Mouse (Mus musculus) embryonic facial prominence, embryonic 10.5 days (tissue): ENCODE measurements around the gene Fes. TPM values are rescaled to one million over a fixed set of nuclear protein-coding genes. Genes with fewer than 3 reads are reported as not detected.

ENCODE experiments used
- DNase-seq: peaks from one replicate; pipeline ENCODE4 v3.0.0-alpha.2; 2017; ENCODE audit warnings: low spot score
- H3K27ac ChIP-seq: fragments of 300-500 bp; sonication (generic); replicated peaks from 2 replicates; pipeline ENCODE4 v1.5.1; 2016; ENCODE audit warnings: mild to moderate bottlenecking
- H3K27me3 ChIP-seq: fragments of 300-500 bp; sonication (generic); replicated peaks from 2 replicates; pipeline ENCODE4 v1.6.1; 2016; ENCODE audit warnings: low read depth, mild to moderate bottlenecking; ENCODE audit not compliant: poor library complexity, severe bottlenecking
- H3K36me3 ChIP-seq: fragments of 300-500 bp; sonication (generic); replicated peaks from 2 replicates; pipeline ENCODE4 v1.6.1; 2016; ENCODE audit warnings: mild to moderate bottlenecking, moderate library complexity
- H3K4me1 ChIP-seq: fragments of 300-500 bp; sonication (generic); 2 replicates; pipeline ENCODE4 v1.6.1; 2016
- H3K4me3 ChIP-seq: fragments of 300-500 bp; sonication (generic); 2 replicates; pipeline ENCODE4 v1.5.1; 2016; ENCODE audit warnings: mild to moderate bottlenecking, moderate library complexity
- H3K9me3 ChIP-seq: fragments of 300-500 bp; sonication (generic); 2 replicates; pipeline ENCODE4 v1.6.1; 2016; ENCODE audit warnings: mild to moderate bottlenecking
- WGBS: fragments of 180-500 bp; shearing (Covaris S2); methylation state at CpG from one replicate; pipeline ENCODE4 v1.1.7; 2016; 5-methylcytosine and 5-hydroxymethylcytosine counted together
- polyA plus RNA-seq: library from polyadenylated mRNA; unstranded; fragments of >200 nt; fragmentation: Nextera tagmentation; extraction: Ambion mirVana; gene quantifications from 2 replicates; pipeline ENCODE4 v1.2.1, GENCODE M21; 2016

Gene Fes
- polyA plus RNA-seq, 1 experiment from 2014 or later = 8.4 TPM

- DNase-seq = peak; percentile 77
- peaks cover 26% of the 10 kb centered on the region for H3K4me1 ChIP-seq
- WGBS = under 1% methylated on average over 31 of the region's 31 CpGs
- peak overlapping the region; percentile 95 for H3K27ac ChIP-seq
- H3K27me3 ChIP-seq = peaks cover 12% of the 10 kb centered on the region; the same call in 1 of the 2 replicates
- peaks cover 36% of the 10 kb centered on the region for H3K36me3 ChIP-seq
- H3K9me3 ChIP-seq = no peaks in the 10 kb centered on the region
- peak overlapping the region; percentile 98 for H3K4me3 ChIP-seq
These were observed 17.1 kb downstream of the Fes start for GRCm38 (mm10) chr7:80370649-80371040.

DNA sequence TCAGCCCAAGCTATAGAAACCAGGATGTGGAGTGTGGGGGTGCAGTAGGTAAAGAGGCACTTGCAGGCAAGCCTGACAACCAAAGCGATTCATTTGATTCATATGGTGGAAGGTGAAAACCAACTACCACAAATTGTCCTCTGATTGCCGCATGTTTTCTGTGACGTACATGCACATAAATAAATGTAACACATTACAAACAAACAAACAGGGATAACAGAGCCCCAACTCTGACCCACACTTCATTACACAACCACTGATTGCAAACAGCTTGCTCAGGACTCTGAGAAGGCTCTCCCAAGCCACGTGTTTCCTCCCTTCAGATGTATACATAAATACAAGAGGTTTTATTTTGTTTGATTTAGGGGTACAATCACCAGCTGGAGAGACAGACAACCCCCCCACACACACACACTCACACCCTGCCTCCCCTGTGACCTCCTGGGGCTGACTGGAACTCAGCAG, 17.7 kb downstream of the Fes start:
- peaks cover 40% of the 10 kb centered on the region for H3K36me3 ChIP-seq
- H3K4me3 ChIP-seq = peak overlapping the region; percentile 98
- DNase-seq = no peak
- peaks cover 24% of the 10 kb centered on the region for H3K4me1 ChIP-seq
- no peaks in the 10 kb centered on the region for H3K9me3 ChIP-seq
- peaks cover 12% of the 10 kb centered on the region; the same call in 1 of the 2 replicates for H3K27me3 ChIP-seq
- 51% methylated on average over 4 of the region's 4 CpGs for WGBS
- peak overlapping the region; percentile 95 for H3K27ac ChIP-seq

DNA sequence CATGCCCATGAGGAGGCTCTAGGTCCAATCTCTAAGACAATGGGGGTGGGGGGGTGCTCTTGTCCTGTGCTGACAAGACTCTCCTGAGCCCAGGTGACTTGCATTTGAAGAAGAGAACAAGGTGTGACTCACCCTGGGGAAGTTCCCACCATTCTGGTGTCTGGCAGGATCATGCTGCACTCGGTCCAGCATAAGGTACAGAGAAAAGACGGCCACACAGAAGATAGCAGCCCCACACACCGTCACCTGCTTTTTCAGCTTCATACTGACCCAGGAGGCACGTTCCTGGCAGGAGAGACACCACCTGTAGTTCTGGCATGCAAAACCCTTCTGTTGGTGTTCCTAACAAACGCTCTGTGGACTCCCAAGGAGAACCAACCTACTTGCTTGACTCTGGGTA, 18.3 kb downstream of the Fes start:
- no peak overlapping the region for H3K27ac ChIP-seq
- H3K4me1 ChIP-seq = peaks cover 24% of the 10 kb centered on the region
- H3K27me3 ChIP-seq = peaks cover 12% of the 10 kb centered on the region; the same call in 1 of the 2 replicates
- H3K9me3 ChIP-seq = no peaks in the 10 kb centered on the region
- peaks cover 46% of the 10 kb centered on the region for H3K36me3 ChIP-seq
- H3K4me3 ChIP-seq = peak overlapping the region; percentile 98
- WGBS = 73% methylated on average over 5 of the region's 5 CpGs
- DNase-seq = no peak

DNA sequence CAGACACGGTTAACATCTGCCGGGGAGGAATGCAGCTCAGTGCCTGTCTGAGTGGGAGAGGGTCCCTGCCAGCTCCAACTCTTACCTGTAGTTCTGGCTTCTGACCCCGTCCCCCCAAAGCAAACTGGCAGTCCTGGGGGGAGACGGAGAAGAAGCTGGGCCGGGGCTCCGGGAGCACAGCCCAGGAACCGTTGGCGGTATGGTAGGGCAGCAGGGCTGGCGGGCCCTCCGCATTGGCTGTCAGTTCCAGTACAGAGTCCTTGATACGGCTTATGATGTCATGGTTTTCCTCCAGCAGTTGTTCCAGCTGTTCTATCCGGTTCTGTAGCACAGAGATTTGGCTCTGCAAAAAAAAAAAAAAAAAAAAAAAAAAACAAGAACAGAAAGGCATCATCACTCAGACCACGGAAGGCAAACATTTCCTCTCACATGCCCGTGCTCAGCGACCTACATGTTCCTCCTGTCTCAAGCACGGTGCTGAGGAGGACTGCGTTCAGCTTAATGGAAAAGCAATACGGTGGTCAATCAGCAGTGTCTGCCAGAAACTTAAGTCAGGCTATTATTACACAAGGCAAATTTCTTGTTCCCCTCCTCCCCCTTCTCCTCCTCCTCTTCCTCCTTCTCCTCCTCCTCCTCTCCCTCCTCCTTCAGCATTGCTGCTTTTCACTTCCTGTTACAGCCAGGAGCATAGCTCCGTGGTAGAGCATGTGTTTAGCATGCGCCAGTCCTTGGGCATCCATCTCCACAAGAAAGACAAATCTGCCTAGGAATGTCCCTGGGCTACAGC, 18.9 kb downstream of the Fes start:
- no peak for DNase-seq
- Histone ChIP-seq H3K36me3 (peaks cover 52% of the 10 kb centered on the region), H3K27ac (no peak overlapping the region), H3K27me3 (peaks cover 9% of the 10 kb centered on the region; the same call in 1 of the 2 replicates), H3K9me3 (no peaks in the 10 kb centered on the region), H3K4me3 (peak overlapping the region; percentile 5; the same call in 1 of the 2 replicates), H3K4me1 (peaks cover 24% of the 10 kb centered on the region)
- WGBS = 86% methylated on average over 20 of the region's 20 CpGs

DNA sequence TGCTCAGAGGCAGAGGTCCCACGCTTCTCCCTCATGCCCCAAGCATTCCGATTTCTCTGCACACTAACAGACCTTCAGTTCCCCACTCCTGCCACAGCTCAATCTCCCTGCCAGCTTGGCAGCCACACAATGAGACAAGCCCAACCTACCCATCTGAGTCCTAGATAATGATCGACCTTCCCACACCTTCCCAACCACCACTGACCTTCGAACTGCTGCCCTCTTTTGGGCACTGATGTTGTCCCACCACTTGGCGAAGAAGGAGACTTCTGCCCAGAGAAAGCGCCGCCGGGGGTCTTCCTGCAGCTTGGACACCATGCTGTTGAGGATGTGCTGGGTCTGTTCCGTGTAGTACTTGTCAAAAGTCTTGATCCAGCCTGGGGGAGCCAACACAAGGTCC, 19.7 kb downstream of the Fes start:
- Histone ChIP-seq H3K9me3 (no peaks in the 10 kb centered on the region), H3K4me3 (no peak overlapping the region), H3K27me3 (0 out of 2 replicates have a peak, but pooled peaks cover 7% of the 10 kb centered on the region), H3K4me1 (peaks cover 24% of the 10 kb centered on the region), H3K36me3 (peaks cover 60% of the 10 kb centered on the region), H3K27ac (no peak overlapping the region)
- WGBS = 91% methylated on average over 9 of the region's 9 CpGs
- no peak for DNase-seq

- Histone ChIP-seq H3K4me1 (peaks cover 24% of the 10 kb centered on the region), H3K27ac (no peak overlapping the region), H3K9me3 (no peaks in the 10 kb centered on the region), H3K4me3 (no peak overlapping the region), H3K27me3 (0 out of 2 replicates have a peak, but pooled peaks cover 3% of the 10 kb centered on the region), H3K36me3 (peaks cover 68% of the 10 kb centered on the region)
- DNase-seq = no peak
- WGBS = 94% methylated on average over 7 of the region's 7 CpGs
These were observed 20.5 kb downstream of the Fes start for GRCm38 (mm10) chr7:80367232-80367631.

DNA sequence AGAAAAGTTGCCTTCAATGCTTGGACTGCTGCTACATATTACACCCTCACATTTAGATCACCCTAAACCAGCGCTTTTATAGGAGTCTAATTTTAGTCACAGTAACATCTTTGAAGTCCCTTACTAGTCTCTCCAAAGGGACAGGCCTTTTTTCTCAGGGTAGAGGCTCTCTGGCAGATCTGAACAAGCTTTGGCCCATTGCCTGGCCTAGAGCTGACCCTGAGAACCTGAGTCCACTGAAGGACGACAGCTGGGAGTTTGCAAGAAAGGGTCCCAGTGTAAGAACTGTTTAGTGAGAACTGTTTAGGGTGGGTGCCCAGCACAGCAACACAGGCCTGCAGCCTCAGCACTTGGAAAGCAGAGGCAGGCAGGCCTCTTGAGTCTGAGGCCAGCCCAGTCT, 22.0 kb downstream of the Fes start:
- H3K9me3 ChIP-seq = no peaks in the 10 kb centered on the region
- no peak overlapping the region for H3K4me3 ChIP-seq
- peaks cover 22% of the 10 kb centered on the region for H3K4me1 ChIP-seq
- no peak overlapping the region for H3K27ac ChIP-seq
- 88% methylated on average over 2 of the region's 2 CpGs for WGBS
- DNase-seq = no peak
- H3K36me3 ChIP-seq = peaks cover 83% of the 10 kb centered on the region
- H3K27me3 ChIP-seq = no peaks in the 10 kb centered on the region

DNA sequence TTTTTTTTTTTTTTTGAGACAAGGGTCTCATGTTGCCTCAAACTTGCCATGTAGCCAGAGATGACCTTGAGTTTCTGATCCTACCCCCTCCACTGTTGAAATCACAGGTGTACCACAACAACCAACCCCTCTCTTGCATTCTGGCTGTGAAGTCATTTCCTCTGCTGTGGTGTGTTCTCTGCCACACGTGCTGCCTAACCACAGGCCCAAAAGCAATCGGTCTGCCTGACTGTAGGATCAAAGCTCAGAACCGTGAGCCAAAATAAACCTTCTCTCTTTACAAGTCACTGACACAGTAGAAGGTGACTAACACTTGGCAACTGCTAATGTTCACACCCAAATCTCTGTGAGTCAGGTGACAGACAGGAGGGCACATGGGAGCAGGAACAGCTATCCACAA, 27.3 kb downstream of the Fes start:
- WGBS = 84% methylated on average over 3 of the region's 3 CpGs
- Histone ChIP-seq H3K27ac (no peak overlapping the region), H3K9me3 (no peaks in the 10 kb centered on the region), H3K4me3 (no peak overlapping the region), H3K36me3 (peaks cover 99% of the 10 kb centered on the region), H3K27me3 (no peaks in the 10 kb centered on the region), H3K4me1 (peaks cover 18% of the 10 kb centered on the region)
- DNase-seq = no peak

DNA sequence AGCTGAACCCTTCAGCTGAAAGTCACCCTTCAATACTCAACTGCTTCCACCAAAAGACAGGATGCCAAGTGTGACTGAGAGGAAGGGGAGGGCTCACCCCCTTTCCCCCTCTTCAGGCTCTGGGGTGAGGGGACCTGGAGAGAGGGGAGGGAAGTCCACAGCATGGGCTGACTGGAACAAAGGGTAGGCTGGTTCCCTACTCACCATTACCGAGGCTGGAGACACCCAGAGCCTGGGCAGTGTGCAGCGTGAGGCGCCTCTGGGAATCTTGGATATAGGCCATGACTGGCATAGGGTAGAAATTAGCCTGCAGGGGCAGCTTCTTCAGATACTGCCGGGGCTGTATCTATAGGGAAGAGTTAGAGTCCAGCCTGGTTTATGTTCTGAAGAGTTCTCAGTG, 29.7 kb downstream of the Fes start:
- 0 out of 2 replicates have a peak overlapping the region, but pooled peaks have one; percentile 24 for H3K27ac ChIP-seq
- 64% methylated on average over 4 of the region's 4 CpGs for WGBS
- H3K27me3 ChIP-seq = no peaks in the 10 kb centered on the region
- H3K4me1 ChIP-seq = peaks cover 18% of the 10 kb centered on the region
- no peak for DNase-seq
- H3K36me3 ChIP-seq = peaks cover 95% of the 10 kb centered on the region
- H3K9me3 ChIP-seq = no peaks in the 10 kb centered on the region
- H3K4me3 ChIP-seq = no peak overlapping the region

- H3K9me3 ChIP-seq = no peaks in the 10 kb centered on the region
- H3K4me3 ChIP-seq = no peak overlapping the region
- 26% methylated on average over 8 of the region's 8 CpGs for WGBS
- peak; percentile 42 for DNase-seq
- peaks cover 95% of the 10 kb centered on the region for H3K36me3 ChIP-seq
- H3K27me3 ChIP-seq = no peaks in the 10 kb centered on the region
- H3K4me1 ChIP-seq = peaks cover 18% of the 10 kb centered on the region
- peak overlapping the region; percentile 72 for H3K27ac ChIP-seq
These were observed 30.6 kb downstream of the Fes start for GRCm38 (mm10) chr7:80357156-80357555.

DNA sequence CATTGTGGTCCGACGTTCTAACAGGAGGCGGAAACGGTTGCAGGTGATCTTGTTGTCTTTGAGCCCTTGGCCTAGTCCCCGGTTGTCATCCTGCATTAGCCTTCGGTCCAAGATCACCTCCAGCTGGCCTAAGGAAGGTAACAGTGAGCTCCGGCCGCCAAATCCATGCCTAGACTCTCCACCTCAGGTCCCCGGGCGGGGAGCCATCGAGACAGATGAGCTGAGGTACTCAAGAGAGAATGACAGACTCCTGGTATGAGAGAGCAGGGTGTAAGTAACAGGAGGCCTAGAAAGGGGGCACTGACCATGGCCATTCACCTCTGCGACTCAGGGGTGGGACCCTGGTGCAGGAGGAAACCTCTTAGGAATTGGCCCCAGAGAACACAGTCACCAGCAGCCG, 31.4 kb downstream of the Fes start:
- 80% methylated on average over 13 of the region's 13 CpGs for WGBS
- H3K4me1 ChIP-seq = peaks cover 18% of the 10 kb centered on the region
- H3K4me3 ChIP-seq = no peak overlapping the region
- H3K9me3 ChIP-seq = no peaks in the 10 kb centered on the region
- no peaks in the 10 kb centered on the region for H3K27me3 ChIP-seq
- H3K36me3 ChIP-seq = peaks cover 93% of the 10 kb centered on the region
- H3K27ac ChIP-seq = peak overlapping the region; percentile 72; the same call in 1 of the 2 replicates
- no peak for DNase-seq

DNA sequence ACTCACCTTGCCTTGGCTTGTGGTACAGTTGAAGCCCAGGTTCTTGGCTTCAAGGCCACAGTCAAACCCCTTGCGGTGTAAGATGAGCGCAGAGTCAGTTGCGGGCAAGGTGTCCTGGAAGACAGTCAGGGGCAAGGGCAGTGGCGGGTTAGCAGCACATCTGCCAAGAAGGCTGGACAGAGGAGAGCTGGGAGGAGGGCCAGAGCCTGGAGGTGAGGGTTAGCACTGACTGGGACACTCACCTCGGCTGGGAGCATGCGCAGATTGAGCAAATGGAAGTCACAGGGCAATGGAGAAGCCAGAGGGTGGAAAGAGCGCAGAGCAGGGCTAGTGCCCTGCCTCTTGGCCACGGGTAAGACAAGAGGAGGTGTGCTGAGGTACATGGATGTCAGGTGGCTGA, 34.8 kb downstream of the Fes start:
- no peak overlapping the region for H3K4me3 ChIP-seq
- H3K36me3 ChIP-seq = peaks cover 79% of the 10 kb centered on the region
- WGBS = 93% methylated on average over 8 of the region's 8 CpGs

DNA sequence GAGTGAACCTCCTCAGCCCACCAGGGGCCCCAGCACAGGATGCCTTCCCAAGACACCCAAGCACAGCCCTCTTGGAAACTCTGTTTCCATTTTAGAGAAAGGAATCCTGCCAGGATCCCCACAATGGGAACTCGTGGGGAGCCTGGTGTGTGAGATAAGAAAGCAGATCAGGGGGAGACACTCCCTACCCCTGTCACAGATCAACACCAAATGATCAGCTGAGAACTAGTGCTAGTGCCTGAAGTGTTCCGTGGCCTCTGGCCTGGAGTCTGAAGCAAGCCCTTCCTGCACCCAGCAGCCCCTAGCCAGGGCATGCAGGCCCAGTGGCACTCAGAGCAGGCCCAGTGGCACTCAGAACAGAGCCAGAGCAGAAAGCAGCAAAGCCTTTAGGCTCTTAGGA, 36.9 kb downstream of the Fes start:
- Histone ChIP-seq H3K27me3 (no peaks in the 10 kb centered on the region), H3K36me3 (peaks cover 58% of the 10 kb centered on the region), H3K4me1 (peaks cover 17% of the 10 kb centered on the region), H3K9me3 (no peaks in the 10 kb centered on the region), H3K27ac (no peak overlapping the region), H3K4me3 (no peak overlapping the region)
- DNase-seq = no peak
- WGBS = 81% methylated on average over 2 of the region's 2 CpGs

More for the DNA sequence above, 34.8 kb downstream of the Fes start:
- no peaks in the 10 kb centered on the region for H3K27me3 ChIP-seq
- no peaks in the 10 kb centered on the region for H3K9me3 ChIP-seq
- no peak for DNase-seq
- no peak overlapping the region for H3K27ac ChIP-seq
- H3K4me1 ChIP-seq = peaks cover 25% of the 10 kb centered on the region
